In genomic region chr9:15714792-15715191, GRCm38 (mm10) we compare ENCODE assay signal across 28 mouse cellular contexts. TPM values are rescaled to one million over a fixed set of nuclear protein-coding genes. Genes with fewer than 3 reads are reported as not detected.
A peak's percentile ranks its signal among the peaks of the same experiment; 100 is the strongest.
DNase-seq lines count a peak whose midpoint lies in the region; ATAC-seq lines count a peak whose summit lies in the region.
"Had no signal": no experiment of that assay in that cellular context is flagged by ENCODE, and none has a peak within 500 bp of the region (broad histone marks: within the 10 kb centered on the region; RNA-seq: fewer than 3 reads in every experiment).

No protein-coding gene starts in this region.

- H3K9ac ChIP-seq in kidney, embryonic 15.5 days = no peak overlapping the region
- H3K9ac ChIP-seq: forebrain, embryonic 13.5 days; heart, embryonic 12.5 days; heart, embryonic 15.5 days; hindbrain, embryonic 14.5 days; intestine, embryonic 15.5 days had no signal

- peaks cover 49% of the 10 kb centered on the region for H3K4me1 ChIP-seq in kidney, embryonic 15.5 days
- H3K4me1 ChIP-seq: intestine, embryonic 15.5 days had no signal

- ATAC-seq in kidney, embryonic 15.5 days (replicated peaks; ENCODE audit: low FRiP score) = no peak
- ATAC-seq in CD4-positive, CD25-positive, alpha-beta regulatory T cell, adult 4 months = peak; percentile 80
- ATAC-seq in megakaryocyte progenitor cell, adult 5-6 weeks (replicated peaks; ENCODE audit: poor library complexity) = no peak
- ATAC-seq: forebrain, embryonic 13.5 days; forebrain, embryonic 16.5 days; hindbrain, postnatal 0 days; intestine, embryonic 15.5 days; Patski had no signal

- H3K27me3 ChIP-seq in kidney, embryonic 15.5 days = no peaks in the 10 kb centered on the region
- H3K27me3 ChIP-seq: forebrain, embryonic 13.5 days; heart, embryonic 12.5 days; heart, embryonic 15.5 days; intestine, embryonic 15.5 days; Patski had no signal

- no peak overlapping the region for H3K4me3 ChIP-seq in kidney, embryonic 15.5 days (replicated peaks)
- H3K4me3 ChIP-seq: forebrain, embryonic 10.5 days; forebrain, embryonic 13.5 days; gastrocnemius, adult 2 months; heart, embryonic 12.5 days; heart, embryonic 15.5 days; intestine, embryonic 15.5 days had no signal

- H3K27ac ChIP-seq in kidney, embryonic 15.5 days = peak overlapping the region; percentile 68
- H3K27ac ChIP-seq: forebrain, embryonic 10.5 days; forebrain, embryonic 13.5 days; gastrocnemius, adult 2 months; heart, embryonic 15.5 days; hindbrain, embryonic 14.5 days; hindbrain, postnatal 0 days; intestine, embryonic 15.5 days had no signal

- WGBS in kidney, embryonic 15.5 days = 68% methylated on average over 4 of the region's 4 CpGs

- H3K4me2 ChIP-seq in kidney, embryonic 15.5 days = no peak overlapping the region
- H3K4me2 ChIP-seq: forebrain, embryonic 13.5 days; heart, embryonic 12.5 days; heart, embryonic 15.5 days; hindbrain, embryonic 14.5 days; intestine, embryonic 15.5 days had no signal

- DNase-seq in kidney, postnatal 4 days = no peak
- DNase-seq in CD4-positive helper T cell, adult 2 months (ENCODE audit: low read depth, low spot score) = peak; percentile 12
- DNase-seq in induced T-regulatory cell, adult 2 months (ENCODE audit: low read depth) = peak; percentile 55
- no peak for DNase-seq in layer of hippocampus, postnatal 14 days (ENCODE audit: low spot score in 2 of 2)
- no peak for DNase-seq in cerebellum, adult 11-12 months
- DNase-seq: adrenal gland, adult 8-10 months; adrenal gland, postnatal 25 days; cerebellum, adult 18-20 months; cerebellum, adult 9-10 months; cerebellum, postnatal 14 days; gastrocnemius, adult 2 months; gastrocnemius, postnatal 14 days; heart, adult 18-20 months; heart, postnatal 14 days; heart, postnatal 4 days had no signal

- no peaks in the 10 kb centered on the region for H3K36me3 ChIP-seq in kidney, embryonic 15.5 days
- H3K36me3 ChIP-seq: forebrain, embryonic 10.5 days; G1E; heart, embryonic 15.5 days; intestine, embryonic 15.5 days had no signal

- H3K9me3 ChIP-seq in kidney, embryonic 15.5 days (replicated peaks) = no peaks in the 10 kb centered on the region
- H3K9me3 ChIP-seq: forebrain, embryonic 10.5 days; forebrain, embryonic 13.5 days; G1E; heart, embryonic 12.5 days; heart, embryonic 15.5 days; intestine, embryonic 15.5 days had no signal

RNA-seq across cellular contexts. Expression of gene Slc36a4, which starts 5.3 kb away (rescaled TPM):
- polyA plus RNA-seq in kidney, embryonic 15.5 days (2015; fragmentation: Nextera tagmentation; extraction: Ambion mirVana) = 15.0 and 15.2 TPM in 2 replicates
- polyA plus RNA-seq in CD4-positive, CD25-positive, alpha-beta regulatory T cell, adult 4 months (2017; shearing (Covaris generic)) = 1 to 10 TPM; 4.3 to 6.1 TPM
- 10 to 100 TPM; 49.0 to 55.1 TPM for total RNA-seq in layer of hippocampus, postnatal 14 days (2021)
- 10.7 and 11.5 TPM in 2 replicates for total RNA-seq in megakaryocyte progenitor cell, adult 5-6 weeks (2015)
- 11.0 and 12.6 TPM in 2 replicates for total RNA-seq in megakaryocyte progenitor cell, adult 5-6 weeks (2017)
- polyA plus RNA-seq: G1E had no signal

Comparison
In these comparisons a context has a peak if more than half of its experiments do, and no peak if none do; other contexts are left out.
1. DNase-seq: peak in CD4-positive helper T cell, adult 2 months (single experiment) and induced T-regulatory cell, adult 2 months (single experiment); none in kidney, postnatal 4 days (0 of 2), layer of hippocampus, postnatal 14 days (0 of 2) and cerebellum, adult 11-12 months (single experiment).